Mouse (Mus musculus) ovary, postnatal 10 days (tissue): ENCODE measurements at regions not wholly inside any gene's neighbourhood (a gene's known extent, or its start where the extent isn't known, plus 50 kb on each side); places are given as distances from the start of the nearest gene placed in this dataset.
"Not testable (repeated sequence)": the region's sequence is repeated elsewhere in the genome, so short reads cannot be mapped to it uniquely, and the experiment has no call there.

Experiments used
- DNase-seq: peaks from one replicate; pipeline ENCODE4 v3.0.0; 2022; ENCODE audit warnings: low spot score

DNA sequence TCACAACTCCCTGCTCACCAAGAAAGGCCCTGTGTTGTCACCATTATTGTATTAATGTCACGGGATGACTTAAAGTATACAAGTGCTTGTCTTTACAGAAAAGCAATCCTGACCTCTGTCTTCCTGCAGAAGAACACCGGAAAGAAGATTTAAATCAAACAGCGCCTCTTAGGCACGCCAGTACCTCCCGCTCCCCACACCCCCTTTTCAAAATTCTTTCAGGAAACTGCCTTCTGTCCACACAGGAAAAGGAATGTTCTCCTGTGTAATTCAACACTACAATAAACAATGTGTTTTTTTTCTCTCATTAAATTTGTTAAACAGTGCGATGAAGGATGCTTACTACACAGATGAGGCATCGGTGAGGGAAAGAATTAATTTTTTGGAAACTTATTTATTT lies 112.6 kb upstream of the Stt3b start:
- no peak for DNase-seq

- DNase-seq = no peak
These were observed 116.5 kb upstream of the Stt3b start for GRCm38 (mm10) chr9:115426682-115427081.

- DNase-seq = no peak
These were observed 120.0 kb upstream of the Stt3b start for GRCm38 (mm10) chr9:115430271-115430670.

DNA sequence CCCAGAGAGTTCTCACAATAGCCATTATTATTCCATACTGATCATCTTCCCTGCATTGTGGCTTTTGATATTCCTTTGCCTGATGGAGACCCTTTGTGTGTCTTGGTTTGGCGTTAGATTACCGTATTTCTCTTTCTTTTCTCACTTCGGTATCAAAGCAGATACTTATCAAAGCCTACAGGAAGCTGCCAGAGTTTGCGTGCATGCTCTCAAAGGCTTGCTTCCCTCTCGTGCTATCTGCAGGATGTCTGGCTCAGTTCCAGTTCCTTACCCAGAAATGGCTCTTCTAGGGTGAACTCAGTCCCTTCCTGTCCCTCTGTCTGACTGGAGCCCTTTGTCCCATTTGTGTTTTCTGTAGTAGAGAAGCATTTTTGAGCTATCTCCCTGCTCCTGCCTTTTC lies 124.5 kb upstream of the Stt3b start:
- no peak for DNase-seq

- no peak for DNase-seq
These were observed 126.1 kb upstream of the Stt3b start for GRCm38 (mm10) chr9:115436301-115436700.

- DNase-seq = not testable (repeated sequence)
These were observed 128.0 kb upstream of the Stt3b start for GRCm38 (mm10) chr9:115438234-115438633.

- no peak for DNase-seq
These were observed 136.5 kb upstream of the Stt3b start for GRCm38 (mm10) chr9:115446681-115447080.

DNA sequence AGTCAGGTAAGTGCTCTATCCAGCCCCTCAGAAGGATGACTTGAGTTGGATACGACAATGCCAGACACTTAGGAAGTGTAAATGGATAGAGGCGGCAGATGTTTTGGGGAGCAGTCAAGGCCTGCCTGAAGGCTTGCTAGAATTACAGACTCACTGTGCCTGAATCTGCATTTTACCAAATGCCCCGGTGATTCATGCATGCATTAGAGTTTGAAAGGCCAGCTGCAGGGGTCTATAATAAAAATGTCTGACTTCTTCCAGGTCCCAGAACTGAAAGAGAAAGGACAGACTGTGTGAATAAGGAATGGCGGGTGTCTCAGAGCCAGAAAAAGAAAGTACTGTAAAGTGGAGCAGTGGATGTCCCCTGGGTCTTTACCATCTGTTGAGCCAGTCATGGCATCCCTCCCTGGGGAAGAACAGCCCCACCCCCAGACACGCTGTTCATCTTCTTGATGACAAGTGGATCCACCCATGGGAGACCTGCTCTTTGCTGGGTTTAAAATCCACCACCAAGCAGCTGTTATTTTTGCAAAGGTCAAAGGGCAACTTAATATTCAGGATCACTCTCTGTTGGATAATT lies 140.6 kb upstream of the Stt3b start:
- no peak for DNase-seq

GRCm38 (mm10) chr9:115454771-115455170 lies 144.6 kb upstream of the Stt3b start:
- no peak for DNase-seq

DNA sequence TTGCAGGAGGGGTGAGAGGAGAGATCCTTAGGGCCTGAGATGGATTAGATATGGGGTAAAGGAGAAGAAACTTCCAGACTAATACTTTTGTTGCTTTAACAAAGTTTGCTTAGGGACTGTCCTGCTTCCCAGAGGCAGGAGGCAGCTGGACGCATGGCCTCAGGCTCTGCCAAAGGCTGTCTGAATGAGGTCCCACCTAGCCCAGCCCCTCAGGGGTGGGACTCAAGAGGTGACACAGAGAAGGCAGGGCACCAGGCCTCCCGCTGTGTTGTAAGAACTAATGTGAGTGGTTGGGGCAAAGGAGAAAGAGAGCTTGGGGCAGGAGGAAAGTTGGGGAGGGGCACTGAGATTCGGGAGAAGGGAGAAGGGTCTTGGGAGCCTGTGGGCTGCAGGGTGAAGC lies 145.9 kb upstream of the Stt3b start:
- no peak for DNase-seq

DNA sequence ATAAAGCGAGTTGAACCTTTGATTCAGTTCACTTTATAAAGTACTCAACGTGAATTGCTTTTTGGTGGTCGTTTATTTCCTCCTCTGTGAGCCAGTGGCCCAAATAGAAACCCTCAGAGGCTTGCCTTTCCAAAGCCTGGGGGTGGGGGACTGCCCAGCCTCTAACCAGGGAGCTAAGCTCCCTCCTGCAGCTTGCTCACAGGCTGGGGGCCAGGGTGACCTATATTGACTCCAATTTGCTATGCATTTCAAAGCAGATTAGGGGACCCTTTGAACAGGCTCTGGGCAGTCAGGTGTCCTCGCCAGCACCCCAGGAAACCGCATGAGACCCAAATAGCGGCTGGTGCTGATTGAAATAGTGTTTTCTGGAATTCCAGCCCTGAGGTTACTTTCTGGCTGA lies 146.4 kb upstream of the Stt3b start:
- no peak for DNase-seq

DNA sequence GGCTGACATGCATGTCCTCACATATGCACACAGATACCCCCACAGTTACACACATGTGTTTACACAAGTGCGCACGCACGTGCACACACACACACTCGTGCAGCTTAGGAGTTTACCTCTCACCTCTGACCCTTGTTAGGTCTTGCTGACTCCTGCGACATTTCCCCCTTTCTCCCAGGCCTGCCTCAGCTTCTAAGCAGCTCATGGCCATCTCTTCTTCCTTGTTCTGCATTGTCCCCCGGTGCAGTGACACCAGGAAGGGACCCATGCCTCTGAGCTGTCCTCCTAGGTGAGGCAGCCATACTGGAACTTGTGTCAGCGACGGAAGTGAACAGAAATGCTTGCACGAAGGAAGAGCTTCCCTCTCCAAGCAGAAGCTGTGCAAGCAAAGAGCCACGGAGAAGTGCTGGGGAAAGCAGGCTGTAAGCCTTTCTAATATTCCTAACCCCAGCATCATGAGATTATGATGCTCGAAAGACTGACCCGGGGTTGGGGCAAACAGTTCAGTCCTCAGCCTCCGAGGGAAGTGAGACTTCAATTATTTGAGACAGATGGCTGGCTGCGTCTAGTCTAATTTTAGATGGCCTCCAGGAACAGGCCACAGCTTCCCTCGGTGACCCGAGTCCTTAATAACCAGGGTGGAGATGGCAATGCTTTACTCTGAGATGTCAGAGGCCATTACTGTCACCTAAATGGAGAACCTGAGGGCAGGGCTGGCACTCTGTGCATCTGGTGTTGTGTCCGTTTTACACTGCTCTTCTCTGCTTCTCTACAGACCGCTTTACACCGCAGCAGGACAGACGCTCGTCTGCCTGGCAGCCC lies 147.9 kb upstream of the Stt3b start:
- no peak for DNase-seq

- not testable (repeated sequence) for DNase-seq
These were observed 148.9 kb upstream of the Stt3b start for GRCm38 (mm10) chr9:115459075-115459474.

- DNase-seq = no peak
These were observed 155.1 kb upstream of the Stt3b start for GRCm38 (mm10) chr9:115465326-115465725.

GRCm38 (mm10) chr9:115468641-115469040 lies 158.4 kb upstream of the Stt3b start:
- DNase-seq = no peak

- DNase-seq = no peak
These were observed 161.4 kb upstream of the Stt3b start for GRCm38 (mm10) chr9:115471582-115471981.

DNA sequence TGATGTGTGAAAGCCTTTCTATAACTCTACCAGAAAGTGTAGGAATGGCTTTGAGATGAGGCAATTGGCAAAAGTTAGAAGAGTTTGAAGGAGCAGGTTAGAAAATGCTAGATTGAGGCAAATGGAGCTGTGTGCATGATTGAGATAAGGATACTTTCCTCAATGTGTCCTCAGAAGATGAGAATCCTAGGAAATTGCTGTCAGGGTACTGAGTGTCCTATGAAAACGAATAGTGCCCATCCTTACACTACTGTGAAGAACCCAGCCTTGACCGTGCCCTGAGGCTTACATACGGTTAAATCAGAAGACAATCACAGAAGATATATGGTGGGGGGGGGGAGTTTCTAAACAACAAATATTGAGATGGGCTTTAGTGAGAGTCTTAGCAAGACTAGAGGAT lies 162.8 kb upstream of the Stt3b start:
- DNase-seq = no peak

DNA sequence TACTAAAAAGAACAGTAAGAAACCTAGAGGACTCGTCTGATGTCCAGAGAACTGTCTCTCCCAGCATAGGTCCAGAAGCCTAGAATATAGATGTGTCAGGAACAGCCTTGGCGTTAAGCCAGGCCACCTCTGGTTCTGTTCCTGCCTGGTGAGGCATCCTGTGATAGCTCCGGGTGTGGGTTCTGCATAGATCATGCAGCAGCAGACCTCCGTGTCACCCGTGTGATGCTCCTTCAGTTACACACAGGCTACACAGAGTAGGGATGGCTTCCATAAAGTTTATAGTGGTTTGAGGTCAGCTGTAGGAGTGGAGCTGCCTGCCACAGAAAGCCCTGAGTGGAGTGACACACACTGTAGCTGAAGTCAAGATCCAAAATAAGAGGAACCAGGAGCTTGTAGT lies 163.6 kb upstream of the Stt3b start:
- no peak for DNase-seq

GRCm38 (mm10) chr9:115474342-115474741 lies 164.1 kb upstream of the Stt3b start:
- DNase-seq = no peak

GRCm38 (mm10) chr9:115476205-115476604 lies 166.0 kb upstream of the Stt3b start:
- no peak for DNase-seq

GRCm38 (mm10) chr9:115477556-115478220 lies 167.5 kb upstream of the Stt3b start:
- DNase-seq = no peak

DNA sequence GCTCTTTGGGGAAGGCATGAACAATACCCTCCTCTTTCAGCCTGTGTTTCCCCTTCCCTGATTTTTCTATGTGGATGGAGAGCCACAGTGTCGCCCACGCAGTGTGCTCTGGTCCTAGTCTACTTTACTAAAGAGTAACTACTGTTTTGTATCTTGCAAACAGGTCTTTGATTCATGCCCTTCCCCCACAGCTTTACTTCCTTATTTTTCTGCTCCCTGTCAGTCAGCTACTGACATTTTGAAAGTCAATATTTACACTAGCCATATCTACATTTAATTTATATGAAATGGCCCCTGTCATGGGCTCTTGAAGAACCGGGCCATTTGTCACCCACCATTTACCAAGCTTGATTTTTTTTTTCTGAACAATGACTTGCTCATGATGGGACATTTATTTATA lies 168.7 kb upstream of the Stt3b start:
- no peak for DNase-seq

- DNase-seq = no peak
These were observed 171.0 kb upstream of the Stt3b start for GRCm38 (mm10) chr9:115481176-115481575.
